Mouse (Mus musculus): ENCODE results near the gene Gpr3.

Gene Gpr3

GRCm38 (mm10) chr4:133198337-133199180 is 13.8 kb downstream of the Gpr3 start:
- no peak for DNase-seq (ENCODE audit: low spot score)

GRCm38 (mm10) chr4:133197801-133198286 is 14.5 kb downstream of the Gpr3 start:
- DNase-seq (ENCODE audit: low spot score) = no peak

- DNase-seq (ENCODE audit: low spot score) = no peak
Measured at GRCm38 (mm10) chr4:133197355-133197754, 15.0 kb downstream of the Gpr3 start.

- DNase-seq (ENCODE audit: low spot score) = no peak
Measured at GRCm38 (mm10) chr4:133196852-133197251, 15.5 kb downstream of the Gpr3 start.

GRCm38 (mm10) chr4:133196136-133196535 is 16.2 kb downstream of the Gpr3 start:
- no peak for DNase-seq (ENCODE audit: low spot score)

GRCm38 (mm10) chr4:133195014-133195413 is 17.3 kb downstream of the Gpr3 start:
- DNase-seq (ENCODE audit: low spot score) = no peak

GRCm38 (mm10) chr4:133194482-133194881 is 17.9 kb downstream of the Gpr3 start:
- DNase-seq (ENCODE audit: low spot score) = no peak

GRCm38 (mm10) chr4:133189396-133189795 is 22.9 kb downstream of the Gpr3 start:
- DNase-seq (ENCODE audit: low spot score) = no peak

DNA sequence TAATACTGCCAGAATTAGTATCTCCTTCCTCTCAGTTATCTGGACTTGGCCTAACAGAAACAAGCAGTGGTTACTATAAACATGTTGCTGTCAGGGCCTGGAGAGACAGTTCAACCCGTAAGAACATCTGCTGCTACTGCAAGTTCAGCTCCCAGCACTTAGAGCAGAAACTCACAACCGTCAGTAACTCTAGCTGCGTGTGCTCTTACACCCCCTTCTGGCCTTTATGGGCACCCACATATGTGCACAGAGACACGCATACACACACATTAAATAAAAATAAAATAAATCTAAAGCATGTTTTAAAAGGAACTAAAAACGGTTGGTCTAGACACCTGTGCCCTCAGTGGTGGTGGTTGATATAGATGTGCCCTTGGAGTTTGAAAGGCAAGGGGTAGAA is 25.5 kb downstream of the Gpr3 start:
- no peak for DNase-seq (ENCODE audit: low spot score)

DNA sequence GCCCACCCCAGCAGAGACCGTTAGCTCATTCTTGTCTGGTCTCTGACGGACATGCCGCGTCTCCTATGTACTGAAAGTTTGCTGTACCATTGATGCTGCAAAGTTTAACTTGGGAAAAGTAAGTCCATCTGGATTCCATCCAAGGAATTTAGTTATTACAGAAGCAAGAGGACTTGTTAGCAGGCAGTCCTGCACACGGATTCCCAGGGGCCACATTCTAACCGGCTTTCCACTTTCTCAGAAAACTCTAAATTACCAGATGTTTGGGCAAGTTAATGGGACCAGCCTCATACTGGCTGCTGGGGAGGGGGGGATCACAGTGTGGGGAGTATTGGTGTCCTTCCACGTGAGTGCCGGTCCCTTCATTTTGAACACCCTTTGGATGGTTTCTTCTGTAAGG is 26.4 kb downstream of the Gpr3 start:
- DNase-seq (ENCODE audit: low spot score) = no peak

GRCm38 (mm10) chr4:133184898-133185665 is 27.3 kb downstream of the Gpr3 start:
- DNase-seq (ENCODE audit: low spot score) = peak; percentile 57

DNA sequence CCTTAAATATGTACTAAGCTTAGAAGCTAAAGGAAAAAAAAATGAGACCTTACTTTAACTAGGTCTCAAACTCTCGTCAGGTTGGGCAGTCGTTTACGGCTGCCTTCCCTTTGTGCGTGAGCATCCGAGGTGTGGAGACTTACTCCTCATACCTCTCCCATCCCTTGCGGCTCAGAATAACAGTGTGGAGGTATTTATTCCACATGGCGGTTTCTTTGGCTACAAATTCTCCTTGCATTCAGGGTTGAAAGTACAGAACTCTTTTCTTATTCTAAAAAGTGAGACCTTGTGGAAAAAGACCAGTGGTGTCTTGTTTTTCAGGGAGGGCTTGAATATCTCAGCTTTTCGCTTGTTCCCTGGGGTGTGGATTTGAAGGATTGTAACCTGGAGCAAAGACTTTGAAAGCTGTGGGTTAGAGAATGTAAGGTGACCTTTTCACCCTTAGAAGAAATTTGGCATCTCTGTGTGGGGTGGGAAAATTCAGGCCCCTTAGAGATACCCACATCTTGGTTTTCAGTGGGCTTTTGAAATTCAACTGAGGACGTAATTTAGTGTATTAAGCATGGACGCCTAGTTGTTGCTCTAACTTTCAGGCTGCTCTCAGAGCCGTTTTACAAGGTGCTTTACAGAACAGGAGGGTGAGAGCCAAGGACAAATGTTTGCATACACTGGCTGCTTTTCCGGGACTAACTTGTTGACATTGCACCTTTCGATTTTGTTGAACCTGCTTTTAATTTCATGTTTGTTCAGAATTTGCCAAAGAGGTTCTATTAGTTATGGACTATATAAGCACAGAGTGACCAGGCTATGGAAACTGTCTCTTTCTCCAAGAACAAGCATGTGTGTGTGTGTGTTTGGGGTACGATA is 28.1 kb downstream of the Gpr3 start:
- DNase-seq (ENCODE audit: low spot score) = no peak

DNA sequence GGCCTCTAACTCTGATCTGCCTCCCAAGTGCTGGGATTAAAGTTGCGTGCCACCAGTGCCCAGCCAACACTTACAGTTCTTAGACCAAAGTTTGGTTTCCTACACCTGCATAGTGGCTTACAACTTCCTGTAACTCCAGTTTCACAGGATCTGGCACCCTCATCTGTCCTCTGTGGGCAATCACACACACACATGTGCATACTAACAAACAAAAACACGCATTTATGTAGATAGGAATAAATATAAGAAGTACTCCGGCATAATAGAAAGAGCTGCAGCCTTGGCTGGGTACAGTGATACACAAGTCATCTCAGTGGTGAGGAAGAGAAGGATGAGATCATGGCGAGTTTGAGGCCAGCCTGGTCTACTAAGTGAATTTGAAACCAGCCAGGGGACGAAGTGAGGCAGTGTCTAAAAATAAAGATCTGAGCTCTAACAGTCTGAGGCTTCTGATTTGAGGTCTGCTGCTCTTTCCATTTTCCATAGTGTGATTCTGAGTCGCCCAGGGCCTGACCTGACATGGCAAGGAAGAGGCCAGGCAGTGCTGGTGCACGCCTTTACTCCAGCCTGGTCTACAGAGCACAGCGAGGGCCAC is 29.8 kb downstream of the Gpr3 start:
- no peak for DNase-seq (ENCODE audit: low spot score)

DNA sequence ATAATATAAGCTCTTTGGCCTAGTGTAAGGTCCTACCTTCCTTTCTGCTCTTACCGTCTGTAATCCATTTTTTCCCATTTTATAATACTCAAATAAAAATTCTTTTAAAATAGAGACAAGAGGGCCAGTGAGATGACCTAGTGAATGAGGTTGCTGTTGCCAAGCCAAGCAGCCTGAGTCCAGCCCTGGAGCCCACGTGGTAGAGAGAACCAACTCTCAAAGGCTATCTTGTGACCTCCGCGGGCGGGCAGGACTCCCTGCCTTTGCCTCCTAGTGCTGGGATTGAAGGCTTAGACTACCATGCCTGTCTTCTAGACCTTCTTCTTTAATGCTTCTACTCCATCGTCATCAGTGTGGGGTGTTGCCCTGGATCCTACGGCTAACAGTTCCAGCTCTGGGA is 33.1 kb downstream of the Gpr3 start:
- DNase-seq (ENCODE audit: low spot score) = no peak

DNA sequence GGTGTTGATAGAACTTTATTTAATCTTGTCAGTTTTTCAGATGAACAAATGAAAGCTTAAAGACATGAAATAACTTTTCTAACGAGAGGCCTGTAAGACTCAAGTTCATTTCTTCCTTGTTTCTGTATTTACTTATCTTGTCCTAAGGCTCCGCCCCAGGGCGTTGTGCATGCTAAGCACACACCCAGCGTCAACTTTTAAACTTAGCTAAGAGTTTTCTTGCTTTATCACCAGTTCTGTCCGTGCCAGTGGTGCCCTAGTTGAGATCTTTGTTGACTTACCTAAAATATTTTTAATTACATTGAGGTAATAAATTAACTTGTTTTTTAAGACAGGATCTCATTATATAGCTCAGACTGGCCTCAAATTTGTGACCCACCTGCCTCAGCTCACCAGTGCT is 34.0 kb downstream of the Gpr3 start:
- DNase-seq (ENCODE audit: low spot score) = no peak

DNA sequence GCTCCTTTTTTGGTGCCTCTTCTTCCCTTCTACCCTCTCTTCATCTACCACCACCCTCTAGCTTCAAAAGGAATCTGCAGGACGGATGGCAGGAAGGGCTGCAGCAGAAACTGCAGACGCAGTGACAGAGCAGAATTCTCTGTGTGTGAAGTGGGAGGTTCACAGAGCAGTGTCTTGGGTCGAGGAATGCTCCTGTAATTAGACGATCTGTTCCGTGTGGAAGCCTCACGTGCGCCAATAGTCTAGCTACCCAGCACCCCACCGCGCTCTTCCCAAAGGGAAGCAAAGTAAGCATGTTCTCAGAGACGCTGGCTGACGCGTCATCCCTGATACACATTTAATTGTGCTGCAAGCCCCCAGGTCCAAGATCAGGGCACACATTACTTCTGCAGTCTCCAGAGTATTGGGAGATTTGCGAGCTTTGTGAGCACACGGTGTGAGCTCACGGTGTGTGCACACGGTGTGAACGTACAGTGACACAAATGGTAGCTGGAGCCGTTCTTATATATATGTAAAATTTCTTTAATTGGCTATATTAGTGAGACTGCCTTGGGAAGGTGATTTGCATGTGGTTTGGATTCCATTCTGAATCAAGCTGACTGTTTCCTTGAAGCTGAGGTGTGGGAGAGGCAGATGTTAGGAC is 35.5 kb downstream of the Gpr3 start:
- no peak for DNase-seq (ENCODE audit: low spot score)

- DNase-seq (ENCODE audit: low spot score) = no peak
Measured at GRCm38 (mm10) chr4:133175998-133176760, 36.2 kb downstream of the Gpr3 start.

DNA sequence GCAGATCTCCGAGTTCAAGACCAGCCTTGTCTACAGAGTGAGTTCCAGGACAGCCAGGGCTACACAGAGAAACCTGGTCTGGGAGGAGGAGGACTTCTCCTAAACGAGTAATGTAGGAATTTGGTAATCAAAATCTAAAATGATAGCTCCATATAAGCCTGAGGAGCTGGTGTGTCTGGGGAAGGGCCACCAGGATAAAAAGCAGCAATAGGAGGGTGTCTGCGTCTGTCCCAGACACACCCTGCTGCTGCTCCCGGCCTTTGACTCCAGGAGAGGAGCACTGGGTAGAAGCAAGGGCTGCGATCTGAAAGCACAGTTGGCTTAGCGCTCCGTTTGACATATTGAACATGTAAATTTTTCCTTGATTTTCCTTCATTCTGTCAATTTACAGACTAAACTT is 37.1 kb downstream of the Gpr3 start:
- DNase-seq (ENCODE audit: low spot score) = no peak

DNA sequence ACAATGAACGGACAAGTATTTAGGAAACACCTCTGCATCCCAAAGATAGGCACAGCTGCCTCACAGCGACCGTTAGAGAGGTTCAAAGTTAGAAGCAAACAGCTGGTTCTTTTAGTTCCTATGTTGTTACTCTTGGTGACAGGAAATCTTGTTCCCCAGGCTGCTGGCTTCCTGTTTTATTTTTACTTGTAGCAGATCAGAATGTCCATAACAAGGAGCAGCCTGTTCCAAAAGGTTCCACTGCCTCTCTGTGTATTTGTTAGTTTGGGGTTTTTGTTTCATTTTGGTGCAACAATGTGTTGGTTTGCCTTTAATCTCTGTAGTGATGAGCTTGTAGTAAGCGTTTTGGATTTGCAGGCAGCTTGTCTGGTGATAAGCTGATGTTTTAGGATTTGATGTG is 38.0 kb downstream of the Gpr3 start:
- no peak for DNase-seq (ENCODE audit: low spot score)

GRCm38 (mm10) chr4:133172451-133172850 is 39.9 kb downstream of the Gpr3 start:
- no peak for DNase-seq (ENCODE audit: low spot score)

DNA sequence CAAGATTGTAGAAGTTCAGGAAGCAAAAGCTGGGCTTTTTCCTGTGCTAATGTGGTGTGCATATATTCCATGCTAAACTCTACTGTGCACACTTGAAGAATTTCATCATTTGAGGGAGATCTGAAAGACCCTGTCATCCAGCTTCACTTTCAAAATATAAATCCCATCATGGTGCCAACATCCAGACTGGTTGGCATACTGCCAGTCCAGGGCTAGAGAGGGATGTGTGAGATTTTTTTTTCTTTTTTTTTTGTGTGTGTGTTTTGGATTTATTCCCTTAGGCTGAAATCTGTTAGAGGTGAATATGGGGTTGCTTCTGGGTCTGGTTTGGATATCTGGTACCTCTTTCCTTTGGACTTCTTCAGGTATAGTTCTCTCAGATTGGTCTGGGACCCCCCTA is 41.7 kb downstream of the Gpr3 start:
- DNase-seq (ENCODE audit: low spot score) = no peak

Data from urinary bladder, postnatal 25 days (tissue).